Mouse (Mus musculus): Measurements from ENCODE around the gene Psd.

Psd gene

DNA sequence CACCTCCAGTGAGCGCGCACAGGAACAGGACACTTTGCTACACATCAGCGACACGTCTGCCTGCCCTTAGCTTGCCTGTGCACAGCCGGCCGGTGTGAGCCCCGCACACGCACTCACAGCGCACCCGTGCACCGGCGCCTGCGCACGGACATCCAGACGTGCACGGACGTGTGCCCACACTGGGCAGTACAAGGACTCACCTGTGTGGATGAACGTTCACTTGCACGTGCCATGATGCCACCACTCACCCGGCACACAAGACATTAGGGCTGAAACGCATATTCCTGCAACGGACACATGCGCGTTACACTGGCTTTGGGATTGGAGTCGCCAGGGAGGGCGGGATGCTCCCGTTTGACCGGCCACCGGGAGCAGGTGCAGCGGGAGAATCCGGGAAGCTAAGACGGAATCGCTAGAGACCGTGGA, 22.0 kb downstream of the Psd start:
- no peak for DNase-seq

DNA sequence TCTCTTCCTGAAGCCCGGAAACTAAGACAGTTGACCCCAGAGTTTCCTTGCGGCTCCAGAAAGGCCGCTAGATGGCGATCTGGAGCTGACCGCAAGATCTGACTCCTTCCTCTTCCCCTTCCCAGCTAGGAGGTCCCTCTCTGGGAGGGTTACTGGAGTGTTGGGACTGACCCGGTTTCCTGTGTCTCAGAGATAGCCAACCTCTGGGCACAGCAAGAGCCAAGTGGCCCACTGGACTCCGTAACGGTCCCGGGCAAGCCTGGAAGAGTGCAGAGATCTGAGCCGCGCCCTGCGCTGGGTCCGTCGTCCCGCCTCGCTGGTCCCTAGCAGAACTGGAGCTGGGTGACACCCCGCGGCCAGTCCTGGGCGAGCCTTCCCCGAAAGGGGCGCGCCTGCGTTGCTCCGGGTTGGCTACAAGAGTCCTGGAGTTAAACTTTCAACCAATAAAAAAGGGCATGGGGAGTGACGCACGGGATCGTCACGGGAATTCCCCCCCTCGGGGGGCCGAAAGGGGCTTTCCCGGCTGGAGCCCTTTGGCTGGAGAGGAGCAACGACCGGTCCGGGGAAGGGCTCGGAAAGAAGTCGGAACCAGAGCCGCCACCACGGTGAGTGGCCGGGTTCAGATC, 22.6 kb downstream of the Psd start, which contains the start of gene Nfkb2:
Gene Nfkb2 (plus strand): TSS at position 105 of the 626 bp plus-strand sequence.
- DNase-seq, result peak; percentile 89 to 90

DNA sequence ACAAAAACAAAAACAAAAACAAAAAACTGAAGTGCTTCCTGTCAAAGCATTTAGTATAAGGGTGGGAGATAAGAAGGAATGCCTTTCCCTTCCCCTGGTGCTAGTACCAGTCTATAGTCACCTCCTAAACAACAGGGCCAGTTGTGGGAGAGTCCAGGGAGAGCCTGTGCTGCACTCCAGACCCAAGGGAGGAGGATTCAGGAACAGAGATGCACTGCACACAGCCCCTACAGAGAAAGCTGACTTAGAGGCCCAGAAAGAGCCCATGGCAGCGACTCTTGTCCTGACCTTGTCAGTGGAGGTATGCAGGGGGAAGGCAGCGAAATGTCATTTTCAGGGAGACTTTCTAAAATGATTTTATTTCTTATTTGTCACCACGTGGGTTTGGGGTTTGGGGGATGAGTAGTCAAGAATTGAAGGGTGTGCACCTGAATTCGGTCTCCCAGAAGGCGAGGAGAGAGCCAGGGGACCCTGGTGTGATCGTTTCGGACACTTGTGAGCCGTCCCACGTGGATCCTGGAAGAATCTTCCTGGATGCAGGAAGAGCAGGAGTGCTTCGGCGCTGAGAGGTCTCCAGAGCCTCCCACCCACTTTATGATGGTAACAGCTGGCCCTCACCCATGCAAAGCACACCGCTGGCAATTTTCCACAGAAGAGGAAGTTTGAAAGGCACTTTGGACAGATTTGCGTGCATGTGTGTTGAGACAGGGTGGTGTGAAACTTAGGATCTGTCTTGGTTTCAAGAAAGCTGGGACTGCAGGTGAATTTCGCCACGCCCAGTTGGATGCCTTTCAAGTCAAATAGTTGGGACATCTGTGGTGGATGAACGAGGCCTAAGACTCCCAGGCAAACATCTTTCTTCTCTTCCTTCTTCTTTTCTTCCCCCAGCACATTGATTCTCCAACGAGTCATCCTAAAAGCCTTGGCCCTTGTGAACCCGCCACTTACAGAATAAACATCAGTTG, 23.4 kb downstream of the Psd start:
- DNase-seq, result no peak

DNA sequence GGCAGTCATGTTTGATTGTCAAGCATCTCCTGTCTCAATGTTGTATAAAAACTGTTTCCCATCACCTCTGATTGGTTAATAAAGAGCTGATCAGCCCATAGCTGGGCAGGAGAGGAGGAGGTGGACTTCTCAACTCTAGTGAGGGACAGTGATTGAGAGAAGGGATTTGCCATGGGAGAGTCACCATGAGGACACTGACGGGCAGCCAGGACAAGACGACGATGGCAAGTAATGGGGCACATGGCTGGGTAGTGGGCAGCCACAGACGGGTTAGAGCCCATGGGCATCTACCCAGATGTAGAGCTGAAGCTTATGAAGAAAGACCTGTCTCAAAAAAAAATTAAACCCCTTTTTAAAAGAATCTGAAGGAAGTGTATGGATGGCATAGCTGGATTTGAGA, 24.4 kb downstream of the Psd start:
- no peak for DNase-seq

DNA sequence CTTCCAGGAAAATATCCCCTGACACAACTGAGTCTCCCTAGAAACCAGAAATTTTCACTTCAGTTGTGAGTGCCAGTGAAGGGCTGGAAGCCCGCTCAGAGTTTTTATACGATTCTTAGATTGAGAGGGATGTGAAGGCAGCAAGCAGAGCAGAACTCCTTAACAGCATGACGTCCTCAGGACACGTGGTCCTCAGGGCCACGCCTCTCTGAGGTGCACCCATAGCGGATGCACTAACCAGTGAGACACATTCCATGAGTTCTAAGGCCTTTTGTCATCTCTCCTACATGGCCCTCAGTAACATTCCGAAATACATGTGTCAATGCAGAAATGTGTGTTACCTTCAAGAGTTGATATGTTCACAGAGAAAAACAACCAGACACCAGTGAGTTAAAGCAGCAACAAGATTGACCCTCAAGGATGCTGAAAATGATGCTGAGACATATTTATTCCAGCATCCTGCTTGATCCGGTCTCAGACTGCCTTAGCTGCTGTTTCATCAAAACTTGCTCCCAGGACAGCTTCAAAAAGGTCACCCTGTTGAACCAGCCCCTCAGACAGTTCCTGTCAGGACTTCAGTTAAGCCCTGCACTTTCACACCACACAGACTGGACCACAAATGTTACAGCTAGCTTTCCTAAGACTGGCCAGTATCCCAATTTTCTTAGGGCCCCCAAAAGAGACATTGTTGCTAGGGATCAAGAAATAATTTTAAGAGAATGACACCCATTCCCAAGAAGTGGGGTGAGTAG, 26.5 kb downstream of the Psd start:
- DNase-seq, result no peak

DNA sequence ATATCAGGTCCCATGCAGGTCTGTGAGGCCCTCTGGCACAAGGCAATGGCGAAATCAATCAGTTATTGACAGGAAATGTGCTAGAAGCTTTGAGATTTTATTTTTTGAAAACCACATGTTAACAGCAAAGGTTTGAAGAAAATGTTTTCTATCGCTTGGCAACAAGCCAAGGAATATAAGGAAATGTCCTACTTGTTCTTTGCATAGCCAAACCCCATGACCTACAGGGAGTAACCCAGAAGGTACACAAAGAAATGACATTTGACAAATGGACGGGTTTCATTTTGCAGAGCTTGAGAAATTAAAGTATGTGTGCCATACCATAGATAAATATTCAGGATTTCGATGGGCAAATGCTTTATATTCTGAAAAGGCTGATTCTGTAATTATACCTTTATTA, 30.0 kb downstream of the Psd start:
- no peak for DNase-seq

DNA sequence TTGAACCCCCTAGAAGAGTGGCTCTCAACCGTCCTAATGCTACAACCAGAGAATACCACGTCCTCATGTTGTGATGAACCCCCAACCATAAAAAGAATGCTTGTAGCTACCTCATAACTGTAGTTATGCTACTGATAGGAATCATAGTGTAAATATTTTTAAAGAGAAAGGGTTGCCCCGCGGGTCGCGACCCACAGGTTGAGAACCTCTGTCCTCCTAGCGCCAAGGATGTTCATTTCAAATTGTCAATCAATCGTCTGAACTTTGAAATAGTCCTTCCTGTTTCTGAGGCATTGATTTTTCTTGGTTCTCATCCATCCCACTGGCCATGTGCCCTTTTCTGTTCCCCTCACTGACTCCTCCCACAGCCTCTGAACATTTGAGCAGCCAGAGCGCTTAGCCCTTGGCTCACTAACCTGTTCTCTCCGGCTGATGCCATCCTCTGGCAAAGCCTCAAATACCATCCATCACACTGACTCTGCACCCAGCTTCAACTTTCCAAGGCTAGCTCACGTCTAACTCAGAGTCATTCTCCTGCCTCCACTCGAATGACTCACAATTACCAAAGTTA, 36.3 kb downstream of the Psd start:
- DNase-seq, result no peak

DNA sequence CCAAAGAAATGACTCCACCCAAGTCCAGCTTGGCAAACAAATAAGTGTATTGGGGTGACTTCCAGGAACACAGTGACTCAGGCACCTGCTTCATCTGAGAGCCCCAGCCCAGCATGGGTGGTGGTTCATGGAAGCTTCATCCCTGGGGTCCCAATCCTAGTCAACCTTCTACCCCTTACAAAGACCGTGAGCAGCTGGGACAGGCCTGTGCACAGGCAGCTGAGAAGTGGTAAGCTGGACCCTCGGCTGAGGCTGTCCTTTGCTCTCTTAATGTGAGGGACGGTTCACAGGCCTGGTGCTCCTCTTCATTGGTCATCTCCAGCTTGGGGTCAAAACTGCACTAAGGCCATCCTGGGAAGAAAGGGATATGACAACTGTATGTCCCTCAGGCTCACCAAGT, 39.4 kb downstream of the Psd start:
- DNase-seq, result no peak

DNA sequence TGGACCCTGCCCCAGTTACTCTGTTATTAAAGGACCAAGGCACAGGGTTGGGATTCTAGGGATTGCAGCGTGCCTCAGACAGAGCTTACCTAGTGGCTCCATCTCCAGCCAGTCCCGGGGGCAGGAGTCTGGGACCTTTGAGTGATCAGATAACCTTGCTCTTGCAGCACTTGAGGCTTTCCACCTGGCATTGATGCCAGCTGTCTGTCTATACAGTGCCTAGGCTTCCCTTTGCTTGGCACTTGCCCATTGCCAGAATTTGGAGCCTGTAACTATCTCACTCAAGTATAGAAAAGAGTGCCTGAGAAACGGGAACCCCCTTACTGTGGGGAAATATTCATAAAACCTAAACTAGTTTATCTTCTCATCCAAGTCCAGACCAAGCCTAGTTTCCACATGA, 40.0 kb downstream of the Psd start:
- no peak for DNase-seq

DNA sequence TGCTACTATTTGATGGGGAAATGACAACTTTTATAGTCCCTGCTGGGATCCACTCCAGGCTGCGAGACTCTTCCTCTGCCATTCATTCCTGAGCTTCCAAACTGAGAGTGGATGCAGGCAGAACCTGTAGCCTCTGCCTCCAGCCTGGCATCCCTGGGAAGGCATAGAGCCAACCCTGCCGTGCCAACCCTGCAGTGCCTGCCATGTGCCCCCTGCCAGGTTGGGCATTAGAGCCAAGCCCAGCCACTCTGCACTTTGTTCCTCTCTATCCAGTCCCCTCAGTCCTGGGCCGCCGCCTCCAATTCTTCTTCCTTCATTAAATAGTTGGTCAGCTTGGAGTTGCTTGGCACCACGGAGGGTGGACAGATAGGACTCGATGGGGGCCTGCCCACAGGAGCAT, 40.9 kb downstream of the Psd start:
- DNase-seq, result peak; percentile 89 to 94

DNA sequence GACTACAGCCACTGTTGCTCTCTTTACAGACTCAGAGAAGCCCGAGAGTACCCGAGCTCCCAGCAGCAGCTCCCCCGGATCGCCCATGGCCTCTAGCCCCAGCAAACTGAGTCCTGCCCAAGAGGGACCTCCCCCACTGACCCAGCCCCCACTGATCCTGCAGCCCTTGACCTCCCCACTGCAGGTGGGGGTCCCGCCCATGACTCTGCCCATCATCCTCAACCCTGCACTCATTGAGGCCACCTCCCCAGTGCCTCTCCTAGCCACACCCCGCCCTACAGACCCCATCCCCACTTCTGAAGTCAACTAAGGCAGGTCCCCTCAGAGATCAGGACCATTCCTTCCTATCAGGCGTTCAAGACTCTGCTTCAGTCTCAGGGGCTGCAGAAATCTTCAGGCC, 41.3 kb downstream of the Psd start:
- DNase-seq, result peak in 1 of 2 experiments; percentile 18

DNA sequence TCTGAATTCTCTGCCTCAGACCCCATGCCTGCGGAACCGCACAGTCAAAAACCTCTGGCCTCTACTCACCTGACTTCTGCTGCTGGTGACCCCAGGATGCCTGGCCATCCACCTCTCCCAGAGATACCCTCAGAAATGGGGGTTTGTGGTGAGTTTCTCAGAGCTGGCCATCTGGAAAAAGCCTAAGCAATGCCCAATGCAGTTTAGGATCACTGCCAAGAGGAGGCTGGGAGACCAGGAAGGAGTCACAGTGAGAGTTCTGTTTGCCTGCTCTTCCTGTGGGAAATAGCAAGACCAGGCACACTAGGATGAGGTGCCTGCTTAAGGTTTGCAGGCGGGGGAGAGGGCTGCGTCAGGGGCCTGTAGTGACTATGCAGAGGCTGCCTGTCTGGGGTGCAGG, 42.3 kb downstream of the Psd start:
- DNase-seq, result peak; percentile 42 to 55

DNA sequence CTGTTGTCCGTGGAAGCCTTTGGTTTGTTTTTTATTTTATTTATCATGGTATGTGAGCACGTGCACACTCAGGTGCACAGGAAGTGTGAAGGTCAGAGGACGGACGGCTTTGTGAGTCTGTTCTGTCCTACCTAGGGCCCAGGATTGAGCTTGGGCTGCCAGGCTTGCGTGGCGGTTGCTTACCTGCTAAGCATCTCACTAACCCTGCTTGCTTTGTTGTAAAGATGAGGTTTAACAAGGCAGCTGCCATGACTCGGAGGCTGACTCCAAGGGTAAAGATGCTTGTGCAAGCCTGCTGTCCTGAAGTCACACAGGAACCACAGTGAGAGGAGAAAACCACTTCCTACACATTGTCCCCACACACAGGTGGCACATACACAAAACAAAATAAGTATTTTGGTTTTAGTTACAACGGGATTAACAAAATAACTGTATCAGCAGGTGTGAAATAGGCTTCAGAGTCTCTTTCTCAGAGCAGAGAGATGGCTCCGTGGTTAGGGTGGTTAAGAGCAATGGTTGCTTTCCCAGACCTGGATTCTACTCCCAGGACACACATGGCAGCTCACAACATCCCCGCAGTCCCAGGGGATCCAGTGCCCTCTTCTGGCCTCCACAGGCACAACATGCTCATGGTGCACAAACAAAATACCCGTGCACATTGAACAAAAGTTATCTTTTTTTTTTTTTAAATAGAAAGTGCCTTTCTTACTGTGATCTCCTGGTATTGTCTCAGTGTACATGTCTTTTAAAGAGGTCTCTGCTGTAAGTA, 44.7 kb downstream of the Psd start:
- DNase-seq, result no peak

DNA sequence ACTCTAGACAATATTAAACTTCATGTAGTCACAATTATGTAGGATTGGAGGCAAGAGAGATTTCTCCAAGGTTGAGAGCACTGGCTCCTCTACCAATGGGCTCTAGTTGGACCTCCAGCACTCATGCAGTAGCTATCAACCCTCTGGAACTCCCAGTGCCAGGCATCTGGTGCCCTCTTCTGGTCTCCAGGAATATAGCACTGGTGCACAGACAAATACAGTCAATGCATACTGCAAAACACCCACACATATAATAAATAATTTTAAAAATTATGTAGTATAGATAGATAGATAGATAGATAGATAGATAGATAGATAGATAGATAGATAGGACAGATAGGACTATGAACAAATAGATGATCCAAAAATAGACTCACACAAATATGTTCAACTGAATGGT, 51.6 kb downstream of the Psd start:
- peak in 1 of 2 experiments; percentile 21 for DNase-seq

DNA sequence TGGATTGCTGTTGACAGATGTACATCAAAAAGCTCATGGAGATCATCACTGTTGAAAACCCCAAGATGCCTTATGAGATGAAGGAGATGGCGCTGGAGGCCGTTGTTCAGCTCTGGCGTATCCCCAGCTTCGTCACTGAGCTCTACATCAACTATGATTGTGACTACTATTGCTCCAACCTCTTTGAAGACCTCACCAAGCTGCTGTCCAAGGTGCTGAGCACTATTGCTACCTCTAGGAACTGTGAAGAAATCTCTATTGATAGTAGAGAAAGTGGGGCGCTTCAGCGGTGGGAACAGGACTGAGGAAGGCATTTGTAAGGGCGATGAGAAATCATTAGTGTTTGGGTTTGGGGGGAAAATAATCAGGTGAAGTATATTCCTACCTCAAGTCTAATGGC, 62.2 kb downstream of the Psd start:
- no peak for DNase-seq
